Mouse (Mus musculus) adrenal gland, postnatal 4 days (tissue): ENCODE measurements around the gene Ppif. TPM values are rescaled to one million over a fixed set of nuclear protein-coding genes. Genes with fewer than 3 reads are reported as not detected.

Experiments used
- DNase-seq, 2 experiments: peaks; one replicate each; pipeline ENCODE4 v3.0.0; 2021 to 2022; ENCODE audit warnings: low spot score in 2 of 2, mixed read lengths in 2 of 2
- total RNA-seq, 2 experiments: library from RNA; stranded (reverse); gene quantifications; 2 replicates each; pipeline ENCODE4 v1.2.3; 2021

Ppif gene
- total RNA-seq, 2 experiments from 2014 or later: 35.2 to 38.8 TPM

DNA sequence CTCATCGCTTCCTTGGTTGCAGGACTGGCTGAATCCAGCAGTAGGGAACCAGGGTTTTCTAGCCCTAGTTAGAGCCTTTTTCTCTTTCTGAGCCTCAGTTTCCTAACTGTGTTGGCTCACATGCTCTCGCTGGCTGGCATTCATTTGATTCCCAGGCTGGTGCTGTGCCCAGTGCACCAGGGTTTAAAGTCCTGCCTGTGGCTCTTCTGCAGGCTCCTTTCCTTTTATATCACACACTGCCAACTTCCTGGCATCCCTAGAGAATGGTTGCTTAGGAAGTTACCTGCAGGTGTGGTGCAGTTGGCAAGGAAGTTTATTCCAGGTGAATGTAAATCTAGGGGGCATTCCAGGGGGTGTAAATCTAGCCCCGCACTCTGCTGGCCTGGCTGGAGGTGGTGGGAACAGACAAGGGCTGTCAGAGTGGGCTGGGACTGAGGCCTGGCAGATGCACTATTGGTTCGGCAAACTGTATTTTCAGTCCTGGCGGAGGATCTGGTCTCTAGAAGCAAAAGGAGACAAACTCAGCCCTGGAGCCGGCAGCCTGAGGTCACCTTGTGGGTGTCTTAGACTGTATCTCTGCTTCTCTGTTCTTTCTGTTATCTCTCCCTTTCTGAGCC, 575 bp upstream of the Ppif start:
- DNase-seq: no peak

DNA sequence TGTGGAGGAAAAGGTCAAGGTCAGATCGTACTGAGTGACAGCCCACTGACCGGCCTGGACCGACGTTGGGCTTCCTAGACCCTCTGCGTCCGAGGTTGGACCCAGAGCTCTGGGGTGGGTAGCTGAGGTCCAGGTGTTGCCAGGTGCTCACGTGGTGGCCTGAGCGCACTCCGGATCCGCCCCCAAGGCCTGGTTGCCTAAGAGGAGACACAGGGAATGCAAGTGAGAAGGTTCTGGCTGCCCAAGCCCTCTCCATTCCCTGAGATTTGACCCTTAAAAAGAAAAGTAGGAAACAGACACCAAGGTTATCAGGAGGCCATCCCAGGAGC, 579 bp downstream of the Ppif start:
- DNase-seq: no peak

DNA sequence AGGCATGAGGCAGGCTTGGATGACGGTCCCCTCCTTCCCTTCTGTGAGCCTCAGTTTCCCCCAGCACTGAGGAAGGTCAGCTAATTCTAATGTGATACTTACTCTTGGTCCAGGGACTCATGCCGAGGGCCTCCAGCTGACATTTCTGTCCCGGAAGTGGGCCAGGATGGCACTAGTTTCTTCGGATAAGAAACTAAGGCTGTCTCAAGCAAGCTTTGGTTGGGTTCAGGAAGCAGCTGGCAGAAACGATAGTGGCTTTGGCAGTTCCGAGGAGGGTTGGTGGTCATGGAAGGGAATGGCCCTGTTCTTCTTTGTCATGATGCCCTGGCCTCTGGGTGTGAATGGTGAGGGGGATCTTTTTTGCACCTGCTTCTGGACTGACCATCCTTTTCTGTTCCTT, 1.1 kb downstream of the Ppif start:
- DNase-seq: no peak

DNA sequence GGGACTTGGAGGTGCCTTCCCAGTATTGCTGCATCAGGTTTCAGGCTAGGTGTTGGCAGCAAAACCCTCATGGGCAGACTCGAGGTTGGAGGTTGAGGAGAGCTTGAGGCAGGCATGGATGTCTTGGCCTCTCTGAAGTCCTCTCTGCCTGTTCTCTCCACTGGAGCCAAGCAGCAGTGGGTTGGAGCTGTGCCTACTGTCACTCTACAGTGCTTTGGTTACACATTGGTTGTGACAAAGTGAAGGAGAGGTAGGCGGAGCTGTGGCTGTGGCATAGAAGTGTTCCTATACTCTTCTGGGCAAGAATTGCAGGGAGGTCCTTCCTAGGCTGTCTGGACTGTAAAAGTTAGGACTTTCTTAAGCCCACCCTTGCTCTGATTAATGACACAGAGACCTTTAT, 2.4 kb downstream of the Ppif start:
- no peak for DNase-seq

DNA sequence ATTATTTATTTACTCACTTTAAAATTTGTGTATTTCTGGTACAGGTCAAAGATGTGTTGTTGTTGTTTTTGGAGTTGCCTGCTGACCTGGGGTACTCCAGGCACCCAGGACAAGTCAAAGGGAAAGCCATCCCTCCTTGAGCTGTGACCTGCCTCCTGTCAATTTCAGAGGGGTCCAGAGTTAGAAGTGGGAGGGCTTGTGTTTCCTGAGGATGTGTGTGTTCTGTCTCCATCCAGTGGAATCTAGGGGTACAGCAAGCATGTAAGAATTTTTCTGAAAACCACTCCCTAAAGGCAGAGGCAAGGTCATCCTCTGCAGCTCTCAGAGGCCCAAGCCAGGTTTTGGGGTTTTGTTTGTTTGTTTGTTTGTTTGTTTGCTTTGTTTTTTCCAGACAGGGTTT, 8.0 kb downstream of the Ppif start:
- no peak for DNase-seq

DNA sequence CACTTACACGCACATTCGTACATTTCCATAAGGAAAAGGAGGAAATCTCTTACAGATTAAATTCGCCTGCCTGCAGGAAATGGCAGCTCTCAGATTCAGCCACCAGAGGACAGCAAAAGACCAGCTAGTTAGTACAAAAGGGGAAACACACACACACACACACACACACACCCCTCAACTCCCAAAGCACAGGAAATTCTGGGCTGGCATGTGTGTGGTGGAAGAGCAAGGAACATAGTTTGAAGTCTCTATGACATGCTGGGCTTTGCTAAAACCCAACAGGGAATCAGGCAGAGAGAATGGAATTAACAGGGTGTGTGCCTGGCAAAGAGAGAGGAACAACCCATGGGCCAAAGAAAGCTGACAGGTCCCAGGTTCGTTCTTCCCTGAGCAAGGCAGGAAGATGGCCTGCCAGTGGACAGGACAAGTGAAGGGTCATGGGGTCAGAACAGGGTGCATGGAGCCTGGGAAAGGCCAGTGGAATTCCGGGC, 13.8 kb downstream of the Ppif start:
- no peak for DNase-seq

DNA sequence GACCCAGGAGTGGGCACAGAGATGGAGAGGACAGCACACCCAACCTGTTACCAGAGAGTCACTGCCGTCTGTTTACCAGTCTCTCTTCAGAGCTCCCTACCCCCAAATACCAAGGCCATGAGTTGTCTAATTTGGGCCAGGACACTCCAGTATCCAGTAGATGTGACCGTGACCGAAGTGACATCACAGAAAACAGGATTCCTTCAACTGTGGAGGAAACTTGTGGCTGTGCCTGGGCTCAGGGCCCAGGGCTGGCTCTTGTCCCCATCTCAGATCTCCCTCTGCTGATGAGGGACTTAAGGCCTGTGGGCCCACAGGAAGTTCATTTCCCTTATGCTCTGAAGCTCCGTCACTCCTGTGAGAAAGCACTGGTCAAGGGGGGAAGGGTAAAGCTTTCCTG, 14.5 kb downstream of the Ppif start:
- no peak for DNase-seq

DNA sequence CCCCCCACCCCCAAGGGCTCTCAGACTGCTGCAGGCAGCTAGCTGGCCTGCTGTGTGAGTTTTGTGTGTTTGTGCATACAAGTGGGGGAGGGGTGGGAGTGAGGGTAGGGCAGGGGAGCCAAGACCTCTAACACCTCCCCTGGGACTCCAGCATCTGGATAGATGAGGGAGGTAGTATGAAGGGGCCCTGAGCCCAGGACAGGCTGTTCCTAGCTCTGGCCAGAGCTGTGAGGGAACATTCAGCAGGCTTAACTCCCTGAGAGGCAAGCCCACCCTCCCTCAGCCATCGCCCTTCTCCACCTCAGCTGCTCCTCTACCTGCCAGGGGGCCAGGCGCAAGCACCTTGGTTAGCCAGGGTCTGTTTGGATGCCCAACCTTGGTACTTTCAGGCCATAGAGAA, 15.0 kb downstream of the Ppif start:
- DNase-seq: no peak

DNA sequence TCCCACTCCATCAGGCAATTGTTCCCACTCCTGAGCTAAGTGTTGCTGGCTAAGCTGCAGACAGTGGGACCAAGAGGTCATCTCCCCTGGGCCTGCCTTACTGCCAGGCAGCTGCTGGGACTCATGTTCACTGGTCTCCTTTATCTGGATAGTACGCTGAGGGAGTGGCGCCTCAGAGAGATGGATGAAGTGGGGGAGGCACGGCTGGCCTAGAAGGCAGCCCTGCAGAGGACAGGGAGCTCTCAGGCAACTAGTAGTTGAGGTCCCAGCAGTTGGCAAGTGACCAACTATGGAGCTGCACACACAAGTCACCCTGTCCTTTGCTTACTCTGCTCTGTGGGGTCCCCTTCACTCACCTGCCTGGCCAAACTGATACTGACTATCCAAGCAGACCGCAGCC, 16.1 kb downstream of the Ppif start:
- no peak for DNase-seq

DNA sequence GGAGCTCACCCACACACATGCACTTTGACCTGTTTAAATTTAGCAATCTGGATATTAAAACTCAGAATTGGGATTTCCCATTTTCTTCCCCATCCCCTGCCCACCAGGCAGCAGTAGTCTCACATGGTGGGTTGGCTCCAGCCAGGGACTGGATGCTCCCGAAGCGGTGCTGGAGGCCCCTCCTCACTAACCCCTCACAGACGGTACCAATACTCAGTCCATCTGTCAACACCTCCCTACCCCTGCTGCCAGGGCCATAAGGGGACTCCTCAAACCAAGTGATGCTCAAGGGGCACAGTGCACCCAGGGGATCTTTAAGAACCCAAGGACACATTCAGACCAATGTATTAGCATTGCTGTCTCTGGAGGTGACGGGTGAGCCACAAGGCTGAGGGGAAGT, 16.7 kb downstream of the Ppif start:
- no peak for DNase-seq

DNA sequence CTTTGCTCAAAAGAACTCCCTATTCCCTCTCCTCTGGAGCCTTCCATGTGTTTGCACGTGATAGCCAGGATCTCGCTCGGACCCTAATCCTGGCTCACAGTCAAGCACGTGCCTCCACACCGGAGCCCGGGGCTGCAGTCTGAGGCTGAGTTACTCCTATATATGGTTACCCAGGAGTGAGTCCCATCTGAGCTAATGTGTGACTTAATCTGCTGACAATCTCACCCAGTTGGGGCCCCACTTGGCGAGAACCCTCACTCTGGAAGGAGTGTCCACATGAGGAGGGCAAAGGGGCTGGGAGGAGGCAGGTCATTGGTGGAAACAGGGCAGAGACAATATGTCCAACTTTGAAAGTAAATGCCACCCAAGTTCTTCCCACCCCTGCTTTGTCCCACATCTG, 17.2 kb downstream of the Ppif start:
- no peak for DNase-seq

DNA sequence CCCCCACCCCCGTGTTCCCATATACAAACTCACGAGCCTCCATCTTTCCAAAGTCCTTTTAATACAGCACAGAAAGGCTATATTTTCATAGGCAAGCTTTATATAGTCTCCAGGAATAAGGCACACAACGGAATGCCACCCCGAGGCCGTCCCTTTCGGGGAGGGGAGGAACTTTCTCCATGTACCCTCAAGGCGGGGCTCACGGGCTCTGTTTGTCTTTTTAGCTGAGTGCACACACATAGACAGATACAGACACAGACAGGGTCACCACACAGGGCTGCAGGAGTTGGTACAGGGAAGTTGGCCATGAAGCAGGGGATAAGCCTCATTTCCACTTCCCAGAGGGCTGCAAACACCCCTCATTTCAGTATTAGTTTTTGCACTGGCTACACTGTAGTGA, 17.6 kb downstream of the Ppif start:
- no peak for DNase-seq

DNA sequence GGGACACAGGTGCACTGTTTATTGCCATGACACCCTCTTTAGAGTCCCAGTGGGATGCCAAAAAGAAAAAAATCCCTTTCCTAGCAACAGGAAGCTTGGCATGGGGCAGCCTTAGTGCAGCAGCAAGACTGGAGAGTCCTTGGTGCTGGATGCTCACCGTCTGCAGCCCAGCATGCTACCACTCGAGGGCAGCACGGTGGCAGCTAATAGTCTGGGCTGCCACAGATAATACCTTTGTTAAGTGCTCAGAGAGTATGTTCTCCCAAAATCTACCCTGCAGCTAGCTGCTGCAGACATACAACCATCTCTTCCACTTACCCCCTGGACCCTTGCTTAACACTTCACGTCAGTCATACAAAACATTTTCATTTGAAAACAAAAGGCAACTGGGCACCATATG, 19.5 kb downstream of the Ppif start:
- DNase-seq: no peak

DNA sequence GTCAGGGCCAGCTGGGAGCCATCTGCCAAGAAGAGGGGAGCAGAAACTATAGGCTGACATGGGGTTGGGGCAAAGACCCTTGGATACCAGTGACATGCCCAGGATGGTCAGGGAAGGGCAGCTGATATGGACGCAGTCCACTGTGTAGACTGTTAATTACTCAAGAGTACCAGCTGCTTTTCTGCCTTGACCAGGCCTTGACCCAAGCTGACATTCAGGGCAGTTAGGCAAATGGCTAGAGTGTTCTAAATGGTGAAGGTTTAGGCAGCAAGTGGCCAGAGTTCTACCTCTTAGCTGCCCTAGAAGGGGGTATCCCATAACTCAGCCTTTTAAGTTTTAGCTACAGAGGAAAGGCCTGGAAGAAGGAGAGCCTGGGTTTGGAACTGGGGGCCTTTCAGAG, 22.6 kb downstream of the Ppif start:
- no peak for DNase-seq

DNA sequence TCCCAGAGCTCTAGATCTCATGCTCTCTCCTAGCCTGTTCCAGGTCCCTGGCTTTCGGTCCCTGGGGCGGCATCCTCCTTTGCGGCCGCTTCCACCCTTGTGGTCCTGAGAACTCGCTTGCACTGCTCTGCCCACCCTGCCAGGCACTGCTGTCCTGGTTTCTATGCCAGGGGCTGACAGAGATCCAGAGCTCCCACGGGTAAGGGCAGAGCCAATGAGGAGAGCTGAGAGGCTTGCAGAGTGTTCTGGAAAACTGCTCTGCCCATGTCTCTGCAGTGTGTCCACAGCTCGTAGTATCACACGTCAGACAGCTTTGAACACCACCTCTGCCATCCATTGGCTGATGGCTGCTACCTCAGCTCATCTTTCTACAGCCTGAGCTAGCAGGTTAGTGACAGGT, 23.8 kb downstream of the Ppif start:
- no peak for DNase-seq

DNA sequence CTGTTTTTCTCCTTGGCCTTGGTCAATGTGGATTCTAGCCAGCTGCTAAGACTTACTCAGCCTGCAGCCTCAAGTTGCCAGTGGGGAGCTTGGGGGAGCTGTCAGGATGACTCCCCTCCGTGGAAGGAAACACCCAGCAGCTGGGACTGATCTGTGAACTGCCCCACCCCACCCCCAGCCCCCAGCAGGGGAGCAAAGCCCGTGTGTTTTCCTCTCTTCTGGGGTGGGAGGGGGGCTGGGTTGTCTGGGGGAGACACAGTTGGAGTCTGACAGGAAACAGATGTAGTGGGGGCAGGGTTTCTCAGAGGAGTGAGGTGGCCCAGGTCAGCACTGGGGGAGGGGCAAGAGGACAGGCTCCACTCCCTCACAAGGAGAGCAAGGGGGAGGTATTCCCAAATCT, 24.5 kb downstream of the Ppif start:
- no peak for DNase-seq

DNA sequence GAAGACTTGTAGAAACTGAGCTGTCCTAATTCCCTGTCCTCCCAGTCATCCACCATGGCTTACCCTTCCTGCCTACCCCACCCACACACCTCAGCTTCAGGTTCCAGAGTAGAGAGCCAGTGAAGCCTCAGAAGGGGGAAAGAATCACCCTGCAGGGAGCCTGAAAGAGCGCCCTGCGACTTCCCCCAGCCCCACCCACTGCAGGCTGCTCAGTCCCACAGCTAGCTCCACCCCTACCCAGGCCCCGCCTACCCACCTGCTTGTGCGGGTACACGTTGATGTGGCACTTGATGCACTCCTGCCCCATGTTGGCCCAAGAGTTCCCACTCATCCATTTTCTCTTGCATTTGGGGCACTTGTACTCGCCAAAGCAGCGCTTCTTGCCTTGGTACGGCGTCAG, 25.4 kb downstream of the Ppif start:
- no peak for DNase-seq

DNA sequence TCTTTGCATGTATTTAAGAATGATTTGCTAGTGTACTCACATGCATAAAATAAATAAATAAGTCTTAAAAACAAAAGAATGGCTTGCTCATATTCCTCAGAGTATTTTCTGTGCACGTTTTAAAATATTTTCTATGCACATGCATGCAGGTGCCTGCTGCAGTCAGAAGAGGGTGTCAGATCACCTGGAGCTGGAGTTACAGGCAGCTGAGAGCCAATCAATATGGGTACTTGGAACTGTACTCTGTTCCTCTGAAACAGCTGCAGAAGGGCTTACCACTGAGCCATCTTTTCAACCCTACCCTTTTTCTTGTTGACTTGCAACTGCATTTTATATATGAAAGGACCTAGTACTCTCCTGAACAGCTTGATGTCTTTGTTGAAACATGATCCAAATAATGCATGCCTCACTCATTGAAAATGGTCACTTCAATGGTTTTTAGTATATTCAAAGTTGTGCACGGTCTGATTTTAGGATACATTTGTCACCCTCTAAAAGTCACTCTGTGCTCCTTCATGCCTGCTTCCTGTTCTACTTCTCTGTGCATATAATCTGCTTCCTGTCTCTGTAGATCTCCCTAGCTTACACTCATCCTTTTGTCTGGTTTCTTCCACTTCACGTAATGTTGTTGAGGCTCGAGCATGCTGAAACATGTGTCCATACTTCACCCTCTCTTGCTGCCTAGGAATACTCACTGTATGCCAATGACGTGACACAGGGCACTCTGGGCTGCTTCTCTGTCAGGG, 27.2 kb downstream of the Ppif start:
- DNase-seq: no peak

DNA sequence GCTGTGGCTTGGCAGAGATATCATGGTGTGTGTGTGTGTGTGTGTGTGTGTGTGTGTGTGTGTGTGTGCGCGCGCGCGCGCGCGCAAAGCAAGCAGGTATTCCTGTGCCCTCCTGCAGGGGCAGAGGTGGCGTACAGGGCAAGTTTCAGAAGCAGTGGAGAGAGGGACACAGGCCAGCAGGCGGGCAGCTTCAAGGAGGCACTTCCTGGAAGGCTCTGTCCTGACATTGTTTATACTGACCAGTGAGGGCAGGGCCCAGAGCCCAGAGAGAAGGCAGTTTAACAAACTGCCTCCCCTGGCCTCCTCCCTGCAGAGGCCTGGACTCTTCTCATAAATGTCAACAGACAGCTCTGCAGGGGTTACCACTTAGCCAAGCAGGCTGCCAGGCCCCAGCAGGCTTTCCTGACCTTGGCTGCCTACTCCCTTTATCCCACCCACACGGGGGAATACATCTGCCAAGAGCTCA, 31.1 kb downstream of the Ppif start:
- no peak for DNase-seq

DNA sequence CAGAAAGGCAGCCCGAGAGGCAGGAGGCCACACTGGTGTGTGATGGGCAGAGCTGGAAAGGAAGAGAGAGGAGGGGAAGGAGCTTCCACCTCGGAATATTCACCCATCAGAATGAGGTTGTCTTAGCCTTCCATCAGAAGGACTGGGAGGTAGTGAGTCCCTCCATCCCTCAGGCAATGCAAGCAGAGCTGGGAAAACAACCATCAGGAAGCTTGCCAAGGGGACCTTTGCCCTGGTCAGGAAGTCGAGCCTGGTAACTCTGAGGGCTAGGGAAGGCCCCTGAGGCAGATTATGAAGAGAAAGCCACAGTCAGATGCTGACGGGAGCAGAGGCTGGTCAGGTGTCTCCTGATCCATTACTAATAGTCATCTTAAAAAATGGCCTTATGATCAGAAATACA, 31.7 kb downstream of the Ppif start:
- no peak for DNase-seq

DNA sequence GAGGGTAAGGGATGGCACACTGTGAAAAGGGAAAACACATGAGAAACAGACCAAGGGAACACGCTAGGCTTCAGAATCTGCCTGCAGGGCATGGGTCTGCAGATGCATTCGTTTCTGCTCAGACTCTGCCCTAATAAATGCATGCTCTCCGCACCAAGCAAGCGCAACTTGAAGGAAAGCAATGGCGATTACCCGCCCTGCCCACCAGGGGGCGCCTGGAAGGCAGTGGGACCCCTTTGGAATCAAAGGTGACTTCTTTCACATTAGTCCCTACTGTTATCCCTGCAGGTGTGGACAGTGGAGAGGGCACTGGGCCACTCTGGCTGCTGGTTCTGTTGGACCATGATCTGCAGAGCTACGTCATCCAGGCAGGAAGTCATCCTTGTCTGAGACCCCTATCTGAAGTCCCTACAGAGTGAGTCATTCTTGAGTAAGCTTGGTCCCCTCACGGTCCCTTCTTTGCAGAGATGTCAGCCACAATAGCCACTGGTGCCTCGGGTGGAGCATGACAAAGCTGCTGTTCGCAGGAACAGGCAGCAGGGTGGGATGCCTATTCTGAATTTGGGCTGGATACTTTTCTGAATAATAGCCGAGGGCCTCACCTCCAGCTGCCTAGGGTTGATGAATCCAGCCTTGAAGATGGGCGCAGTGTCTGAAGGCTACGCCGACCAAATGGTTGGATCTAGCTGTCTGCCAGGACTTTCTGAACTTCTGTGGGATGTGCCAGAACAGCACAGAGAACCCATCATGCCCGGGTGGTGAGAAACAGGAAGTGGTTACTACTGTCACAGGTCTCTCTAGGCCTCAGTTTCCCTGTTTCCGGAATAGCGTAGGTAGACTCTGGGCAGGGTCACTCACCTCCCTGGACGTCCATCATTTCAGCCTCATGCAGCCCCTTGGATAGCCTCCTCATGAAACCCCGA, 32.5 kb downstream of the Ppif start:
- no peak for DNase-seq

DNA sequence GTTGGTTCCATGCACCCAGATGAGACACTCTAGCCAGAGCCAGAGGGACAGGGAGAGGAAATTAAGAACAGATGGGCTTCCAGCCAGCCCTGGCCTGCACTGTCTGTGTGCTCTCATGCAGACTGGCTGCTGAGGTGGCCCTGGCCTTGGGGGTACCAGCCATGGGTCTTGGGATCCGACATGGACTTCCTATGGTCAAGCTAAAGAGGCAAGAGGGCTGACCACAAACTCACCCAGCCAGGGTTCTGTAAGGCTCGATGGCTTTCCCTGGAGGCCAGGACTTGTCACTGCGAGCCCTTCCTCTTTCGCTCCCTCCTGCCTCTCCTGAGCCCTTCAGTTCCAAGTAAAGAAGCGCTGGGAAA, 33.2 kb downstream of the Ppif start:
- no peak for DNase-seq
